Mouse (Mus musculus) ovary, postnatal 14 days (tissue): ENCODE data around the gene Lamb3.
A peak's percentile ranks its signal among the peaks of the same experiment; 100 is the strongest.

Experiments used
- DNase-seq: peaks from one replicate; pipeline ENCODE4 v3.0.0; 2022; ENCODE audit warnings: low spot score

Gene Lamb3

GRCm38 (mm10) chr1:193317159-193317559 lies 109.7 kb downstream of the Lamb3 start:
- no peak for DNase-seq

GRCm38 (mm10) chr1:193319721-193320120 lies 112.2 kb downstream of the Lamb3 start:
- DNase-seq: no peak

GRCm38 (mm10) chr1:193320398-193320797 lies 112.9 kb downstream of the Lamb3 start:
- DNase-seq: no peak

- DNase-seq: no peak
Observed at GRCm38 (mm10) chr1:193323686-193324085, 116.2 kb downstream of the Lamb3 start.

- no peak for DNase-seq
Observed at GRCm38 (mm10) chr1:193324224-193324623, 116.7 kb downstream of the Lamb3 start.

- DNase-seq: no peak
Observed at GRCm38 (mm10) chr1:193325891-193326290, 118.4 kb downstream of the Lamb3 start.

- DNase-seq: no peak
Observed at GRCm38 (mm10) chr1:193326456-193327145, 119.1 kb downstream of the Lamb3 start.

- DNase-seq: no peak
Observed at GRCm38 (mm10) chr1:193327216-193327615, 119.7 kb downstream of the Lamb3 start.

GRCm38 (mm10) chr1:193327686-193328085 lies 120.2 kb downstream of the Lamb3 start:
- no peak for DNase-seq

GRCm38 (mm10) chr1:193329557-193329956 lies 122.1 kb downstream of the Lamb3 start:
- DNase-seq: no peak

- DNase-seq: peak; percentile 55
Observed at GRCm38 (mm10) chr1:193330172-193330571, 122.7 kb downstream of the Lamb3 start.

GRCm38 (mm10) chr1:193330626-193331025 lies 123.1 kb downstream of the Lamb3 start:
- DNase-seq: no peak

- DNase-seq: no peak
Observed at GRCm38 (mm10) chr1:193332018-193332417, 124.5 kb downstream of the Lamb3 start.

GRCm38 (mm10) chr1:193332671-193333070 lies 125.2 kb downstream of the Lamb3 start:
- DNase-seq: no peak

- no peak for DNase-seq
Observed at GRCm38 (mm10) chr1:193333776-193334175, 126.3 kb downstream of the Lamb3 start.

- DNase-seq: no peak
Observed at GRCm38 (mm10) chr1:193334546-193334945, 127.0 kb downstream of the Lamb3 start.

GRCm38 (mm10) chr1:193336122-193337017 lies 128.9 kb downstream of the Lamb3 start:
- no peak for DNase-seq

- DNase-seq: no peak
Observed at GRCm38 (mm10) chr1:193337018-193337321, 129.5 kb downstream of the Lamb3 start.

GRCm38 (mm10) chr1:193337787-193338310 lies 130.3 kb downstream of the Lamb3 start:
- no peak for DNase-seq

GRCm38 (mm10) chr1:193338363-193338995 lies 131.0 kb downstream of the Lamb3 start:
- DNase-seq: no peak

GRCm38 (mm10) chr1:193342198-193342946 lies 134.9 kb downstream of the Lamb3 start:
- DNase-seq: no peak

GRCm38 (mm10) chr1:193343853-193344252 lies 136.4 kb downstream of the Lamb3 start:
- no peak for DNase-seq
